Mouse (Mus musculus): ENCODE measurements around the gene Nfkbia. TPM values are rescaled to one million over a fixed set of nuclear protein-coding genes. Genes with fewer than 3 reads are reported as not detected.

The Nfkbia gene
- polyA plus RNA-seq, 1 experiment from 2014 or later: 43.1 TPM

- ATAC-seq (ENCODE audit: low FRiP score): no peak
- H3K4me2 ChIP-seq: no peak overlapping the region
- no peaks in the 10 kb centered on the region for H3K27me3 ChIP-seq (ENCODE audit: control insufficient read depth, insufficient read depth, low read length)
- WGBS: 93% methylated on average over 1 of the region's 1 CpGs
- no peak overlapping the region for H3K9ac ChIP-seq (ENCODE audit: low read length)
- H3K4me3 ChIP-seq (ENCODE audit: low read depth, low read length): no peak overlapping the region
- H3K9me3 ChIP-seq (ENCODE audit: control insufficient read depth, low read length): no peaks in the 10 kb centered on the region
- H3K27ac ChIP-seq (ENCODE audit: low read depth, low read length): no peak overlapping the region
- peaks cover 11% of the 10 kb centered on the region for H3K4me1 ChIP-seq (ENCODE audit: control insufficient read depth, insufficient read depth, low read length)
- no peak for DNase-seq (ENCODE audit: low spot score, missing footprints)
- no peaks in the 10 kb centered on the region for H3K36me3 ChIP-seq (ENCODE audit: control insufficient read depth, insufficient read depth, low read length)
These were observed 50.2 kb downstream of the Nfkbia start for GRCm38 (mm10) chr12:55442245-55442644.

- Histone ChIP-seq H3K27me3 (ENCODE audit: control insufficient read depth, insufficient read depth, low read length) (no peaks in the 10 kb centered on the region), H3K4me2 (no peak overlapping the region), H3K9ac (ENCODE audit: low read length) (no peak overlapping the region), H3K4me1 (ENCODE audit: control insufficient read depth, insufficient read depth, low read length) (peaks cover 9% of the 10 kb centered on the region), H3K27ac (ENCODE audit: low read depth, low read length) (no peak overlapping the region), H3K36me3 (ENCODE audit: control insufficient read depth, insufficient read depth, low read length) (no peaks in the 10 kb centered on the region), H3K9me3 (ENCODE audit: control insufficient read depth, low read length) (no peaks in the 10 kb centered on the region), H3K4me3 (ENCODE audit: low read depth, low read length) (no peak overlapping the region)
- 82% methylated on average over 5 of the region's 5 CpGs for WGBS
- ATAC-seq (ENCODE audit: low FRiP score) (no peak), DNase-seq (ENCODE audit: low spot score, missing footprints) (no peak)
These were observed 52.0 kb downstream of the Nfkbia start for GRCm38 (mm10) chr12:55440416-55440815.

Other genes starting within 250 kb of the Nfkbia start
- 17.1 and 17.9 TPM in 2 replicates for gene 1110008L16Rik, start 193.1 kb downstream of the Nfkbia start, polyA plus RNA-seq (2014; fragmentation: Nextera tagmentation; extraction: Ambion mirVana)
- 33.4 and 37.4 TPM in 2 replicates for gene Ppp2r3c, start 189.6 kb downstream of the Nfkbia start, polyA plus RNA-seq (2014; fragmentation: Nextera tagmentation; extraction: Ambion mirVana)
- 506 and 513 TPM in 2 replicates for gene Psma6, start 108.4 kb downstream of the Nfkbia start, polyA plus RNA-seq (2014; fragmentation: Nextera tagmentation; extraction: Ambion mirVana)
- not detected in 2 replicates for gene Aldoart2, start 72.6 kb upstream of the Nfkbia start, polyA plus RNA-seq (2014; fragmentation: Nextera tagmentation; extraction: Ambion mirVana)
- gene Insm2, start 106.8 kb upstream of the Nfkbia start, polyA plus RNA-seq (2014; fragmentation: Nextera tagmentation; extraction: Ambion mirVana): 0.40 and 0.57 TPM in 2 replicates